Mouse (Mus musculus) MEL (cell line): Measurements from ENCODE around the gene Gm7168. TPM values are rescaled to one million over a fixed set of nuclear protein-coding genes. Genes with fewer than 3 reads are reported as not detected.

Source experiments
- DNase-seq: peaks from one replicate; pipeline ENCODE4 v3.0.0; 2011; ENCODE audit warnings: low read depth, low spot score
- H3K27ac ChIP-seq: 2 replicates; pipeline ENCODE4 v1.5.1; 2012; ENCODE audit warnings: low read depth, mild to moderate bottlenecking, control low read depth, low read length, moderate library complexity; ENCODE audit not compliant: control insufficient read depth
- H3K27me3 ChIP-seq, 2 experiments: fragments of 150-350 bp in 1 of 2; sonication (generic) in 1 of 2; 2 replicates each; pipeline ENCODE4 v1.6.1; 2012; ENCODE audit warnings: low read length in 2 of 2, mild to moderate bottlenecking in 2 of 2, improper control_type of control experiment in 1 of 2, moderate library complexity in 1 of 2; ENCODE audit not compliant: insufficient read depth in 2 of 2, control insufficient read depth in 1 of 2
- H3K36me3 ChIP-seq, 2 experiments: 2 replicates each; pipeline ENCODE4 v1.6.1; 2012 to 2014; ENCODE audit warnings: low read length in 2 of 2, improper control_type of control experiment in 1 of 2, inconsistent platforms in 1 of 2, mild to moderate bottlenecking in 1 of 2; ENCODE audit not compliant: insufficient read depth in 2 of 2, control insufficient read depth in 1 of 2
- H3K4me1 ChIP-seq, 2 experiments: fragments of 150-350 bp in 1 of 2; sonication (generic) in 1 of 2; 2 replicates each; pipeline ENCODE4 v1.6.1; 2012; ENCODE audit warnings: low read length in 2 of 2, improper control_type of control experiment in 1 of 2, mild to moderate bottlenecking in 1 of 2; ENCODE audit not compliant: insufficient read depth in 2 of 2, control insufficient read depth in 1 of 2
- H3K4me3 ChIP-seq, 2 experiments: fragments of 150-350 bp in 1 of 2; sonication (generic) in 1 of 2; 2 replicates each; pipeline ENCODE4 v1.5.1; 2012; ENCODE audit warnings: low read depth in 2 of 2, low read length in 2 of 2, mild to moderate bottlenecking in 2 of 2, moderate library complexity in 2 of 2, control low read depth in 1 of 2, improper control_type of control experiment in 1 of 2; ENCODE audit not compliant: control insufficient read depth in 1 of 2, insufficient read depth in 1 of 2
- H3K79me2 ChIP-seq: 2 replicates; pipeline ENCODE4 v1.6.1; 2012; ENCODE audit warnings: mild to moderate bottlenecking, low read length, moderate library complexity; ENCODE audit not compliant: control insufficient read depth, poor library complexity, insufficient read depth
- H3K9ac ChIP-seq: 2 replicates; pipeline ENCODE4 v1.6.1; 2012; ENCODE audit warnings: low read depth, mild to moderate bottlenecking, control low read depth, low read length, moderate library complexity; ENCODE audit not compliant: control insufficient read depth, poor library complexity, severe bottlenecking
- H3K9me3 ChIP-seq: fragments of 150-350 bp; sonication (generic); replicated peaks from 2 replicates; pipeline ENCODE4 v1.6.1; 2012; ENCODE audit warnings: mild to moderate bottlenecking, low read length, improper control_type of control experiment, moderate library complexity; ENCODE audit not compliant: insufficient read depth
- CHD1 ChIP-seq: IDR thresholded peaks from 2 replicates; pipeline ENCODE4 v1.6.1; 2012; ENCODE audit warnings: low read depth, mild to moderate bottlenecking, inconsistent platforms, low read length, improper control_type of control experiment
- CHD2 ChIP-seq: IDR thresholded peaks from 2 replicates; pipeline ENCODE4 v1.6.1; 2011; ENCODE audit warnings: low read length, improper control_type of control experiment
- ELF1 ChIP-seq: IDR thresholded peaks from 2 replicates; pipeline ENCODE4 v1.6.1; 2014; ENCODE audit warnings: low read depth, mild to moderate bottlenecking, inconsistent platforms, low read length, improper control_type of control experiment, moderate library complexity
- EP300 ChIP-seq, 2 experiments: IDR thresholded peaks; 2 replicates each; pipeline ENCODE4 v1.6.1; 2011; ENCODE audit warnings: improper control_type of control experiment in 2 of 2, low read length in 2 of 2, low read depth in 1 of 2, mild to moderate bottlenecking in 1 of 2
- ETS1 ChIP-seq: IDR thresholded peaks from 2 replicates; pipeline ENCODE4 v1.6.1; 2012; ENCODE audit warnings: low read depth, mild to moderate bottlenecking, inconsistent platforms, low read length, improper control_type of control experiment, moderate library complexity
- GABPA ChIP-seq: IDR thresholded peaks from 2 replicates; pipeline ENCODE4 v1.6.1; 2012; ENCODE audit warnings: low read depth, mild to moderate bottlenecking, inconsistent platforms, low read length, improper control_type of control experiment, moderate library complexity
- GATA1 ChIP-seq: IDR thresholded peaks from 2 replicates; pipeline ENCODE4 v1.6.1; 2011; ENCODE audit warnings: low read depth, low read length, improper control_type of control experiment
- HCFC1 ChIP-seq: IDR thresholded peaks from 2 replicates; pipeline ENCODE4 v1.6.1; 2012; ENCODE audit warnings: low read depth, mild to moderate bottlenecking, inconsistent platforms, low read length, improper control_type of control experiment, moderate library complexity
- MAFK ChIP-seq: IDR thresholded peaks from 2 replicates; pipeline ENCODE4 v1.6.1; 2011; ENCODE audit warnings: low read depth, mild to moderate bottlenecking, low read length, improper control_type of control experiment, borderline replicate concordance
- MAX ChIP-seq: IDR thresholded peaks from 2 replicates; pipeline ENCODE4 v1.6.1; 2011; ENCODE audit warnings: low read length, improper control_type of control experiment
- MAZ ChIP-seq: IDR thresholded peaks from 2 replicates; pipeline ENCODE4 v1.6.1; 2012; ENCODE audit warnings: low read depth, mild to moderate bottlenecking, inconsistent platforms, low read length, improper control_type of control experiment
- MYC ChIP-seq: IDR thresholded peaks from 2 replicates; pipeline ENCODE4 v1.6.1; 2011; ENCODE audit warnings: low read depth, mild to moderate bottlenecking, low read length, improper control_type of control experiment, moderate library complexity
- NELFE ChIP-seq: IDR thresholded peaks from 2 replicates; pipeline ENCODE4 v1.6.1; 2011; ENCODE audit warnings: low read depth, low read length, improper control_type of control experiment
- POLR2A ChIP-seq, 2 experiments: IDR thresholded peaks; 2 replicates each; pipeline ENCODE4 v1.6.1; 2011 to 2012; ENCODE audit warnings: low read length in 2 of 2, mild to moderate bottlenecking in 2 of 2, control low read depth in 1 of 2, improper control_type of control experiment in 1 of 2, low read depth in 1 of 2, moderate library complexity in 1 of 2; ENCODE audit not compliant: control insufficient read depth in 1 of 2, insufficient read depth in 1 of 2, poor library complexity in 1 of 2
- RCOR1 ChIP-seq: IDR thresholded peaks from 2 replicates; pipeline ENCODE4 v1.6.1; 2012; ENCODE audit warnings: low read depth, mild to moderate bottlenecking, inconsistent platforms, low read length, improper control_type of control experiment
- SMC3 ChIP-seq: IDR thresholded peaks from 2 replicates; pipeline ENCODE4 v1.6.1; 2011; ENCODE audit warnings: low read depth, low read length, improper control_type of control experiment
- TAL1 ChIP-seq: IDR thresholded peaks from 2 replicates; pipeline ENCODE4 v1.6.1; 2012; ENCODE audit warnings: mild to moderate bottlenecking, inconsistent platforms, low read length, moderate library complexity, mixed read lengths
- TBP ChIP-seq: IDR thresholded peaks from 2 replicates; pipeline ENCODE4 v1.8.0; 2011; ENCODE audit warnings: low read depth, low read length, improper control_type of control experiment
- TCF12 ChIP-seq: IDR thresholded peaks from 2 replicates; pipeline ENCODE4 v1.6.1; 2014; ENCODE audit warnings: low read depth, mild to moderate bottlenecking, inconsistent platforms, low read length, improper control_type of control experiment, moderate library complexity
- UBTF ChIP-seq: IDR thresholded peaks from 2 replicates; pipeline ENCODE4 v1.6.1; 2012; ENCODE audit warnings: low read depth, mild to moderate bottlenecking, inconsistent platforms, low read length, improper control_type of control experiment, moderate library complexity, borderline replicate concordance; ENCODE audit not compliant: insufficient read depth
- ZKSCAN1 ChIP-seq: IDR thresholded peaks from 2 replicates; pipeline ENCODE4 v1.6.1; 2012; ENCODE audit warnings: low read depth, mild to moderate bottlenecking, inconsistent platforms, low read length, improper control_type of control experiment, moderate library complexity
- ZMIZ1 ChIP-seq: IDR thresholded peaks from 2 replicates; pipeline ENCODE4 v1.6.1; 2012; ENCODE audit warnings: low read depth, mild to moderate bottlenecking, inconsistent platforms, low read length, improper control_type of control experiment, moderate library complexity
- polyA plus RNA-seq, 2 experiments: library from polyadenylated mRNA; stranded (reverse) in 1 of 2; unstranded in 1 of 2; fragments of >175 nt in 1 of 2; fragments of >200 nt in 1 of 2; gene quantifications; 2 replicates each; pipeline versions ENCODE4 v1.2.1 to v1.2.4; 2012; ENCODE audit warnings: low replicate concordance in 2 of 2, low read depth in 1 of 2; ENCODE audit not compliant: insufficient read length in 2 of 2, insufficient read depth in 1 of 2, missing spikeins in 1 of 2
- total RNA-seq: library from RNA; depleted of rRNA; stranded (reverse); fragments of 300-350 nt; gene quantifications from 2 replicates; pipeline ENCODE4 v1.2.3, GENCODE M21; 2012

The Gm7168 gene
- total and polyA plus RNA-seq, 3 experiments, result not detected

- no peak for DNase-seq
- no peak for TF ChIP-seq NELFE
- TF ChIP-seq GATA1, result no peak
- TF ChIP-seq TCF12, result no peak
- TF ChIP-seq MAFK, result no peak
- TF ChIP-seq UBTF, result no peak
- TF ChIP-seq ZKSCAN1, result no peak
- no peak for TF ChIP-seq MYC
- TF ChIP-seq GABPA, result no peak
- no peak for TF ChIP-seq TBP
- no peak for TF ChIP-seq ZMIZ1
- TF ChIP-seq HCFC1, result no peak
These were observed 41.1 kb upstream of the Gm7168 start for GRCm38 (mm10) chr17:13907082-13907481.

GRCm38 (mm10) chr17:13907681-13908080 is 40.5 kb upstream of the Gm7168 start:
- no peak overlapping the region for H3K4me3 ChIP-seq
- no peak overlapping the region for H3K9ac ChIP-seq
- no peak overlapping the region for H3K27ac ChIP-seq
- no peaks in the 10 kb centered on the region for H3K9me3 ChIP-seq
- no peaks in the 10 kb centered on the region for H3K36me3 ChIP-seq
- H3K79me2 ChIP-seq, result no peaks in the 10 kb centered on the region
- no peaks in the 10 kb centered on the region for H3K27me3 ChIP-seq
- no peaks in the 10 kb centered on the region for H3K4me1 ChIP-seq
- TF ChIP-seq POLR2A (IDR thresholded peaks at IDR 0.05; ENCODE audit: control insufficient read depth in 1 of 2, insufficient read depth in 1 of 2, low read depth in 1 of 2, low read length in 2 of 2, poor library complexity in 1 of 2) (no peak), ETS1 (no peak), GATA1 (no peak), NELFE (no peak), RCOR1 (no peak), ZKSCAN1 (no peak), TAL1 (no peak), MAX (no peak), GABPA (no peak), SMC3 (no peak), EP300 (IDR thresholded peaks at IDR 0.05; ENCODE audit: low read depth in 1 of 2, low read length in 2 of 2) (no peak), MAZ (no peak), ELF1 (no peak), MAFK (no peak), CHD1 (no peak), CHD2 (no peak), ZMIZ1 (no peak), TBP (no peak)
- no peak for DNase-seq

More at GRCm38 (mm10) chr17:13907082-13907481, 41.1 kb upstream of the Gm7168 start:
- H3K9me3 ChIP-seq, result no peaks in the 10 kb centered on the region
- H3K79me2 ChIP-seq, result no peaks in the 10 kb centered on the region
- no peaks in the 10 kb centered on the region for H3K4me1 ChIP-seq
- no peak overlapping the region for H3K9ac ChIP-seq
- H3K27me3 ChIP-seq, result no peaks in the 10 kb centered on the region
- no peaks in the 10 kb centered on the region for H3K36me3 ChIP-seq
- H3K4me3 ChIP-seq, result no peak overlapping the region
- H3K27ac ChIP-seq, result no peak overlapping the region
